Mouse (Mus musculus): ENCODE measurements around the gene Kcnk5. TPM values are rescaled to one million over a fixed set of nuclear protein-coding genes. Genes with fewer than 3 reads are reported as not detected.

Kcnk5 gene
- polyA plus RNA-seq, 1 experiment from 2014 or later, result 1.8 TPM

GRCm38 (mm10) chr14:20164438-20164837 lies 17.2 kb downstream of the Kcnk5 start:
- no peaks in the 10 kb centered on the region for H3K36me3 ChIP-seq
- H3K9ac ChIP-seq, result no peak overlapping the region
- ATAC-seq (replicated peaks; ENCODE audit: insufficient number of reproducible peaks, insufficient read depth, low FRiP score, low read depth), result no peak
- H3K4me2 ChIP-seq, result no peak overlapping the region
- no peaks in the 10 kb centered on the region for H3K9me3 ChIP-seq (replicated peaks)
- WGBS, result 89% methylated on average over 7 of the region's 7 CpGs
- H3K4me1 ChIP-seq (replicated peaks), result peaks cover 29% of the 10 kb centered on the region
- H3K27me3 ChIP-seq, result no peaks in the 10 kb centered on the region
- H3K27ac ChIP-seq, result no peak overlapping the region
- H3K4me3 ChIP-seq, result no peak overlapping the region

GRCm38 (mm10) chr14:20162686-20163085 lies 18.9 kb downstream of the Kcnk5 start:
- H3K9ac ChIP-seq, result no peak overlapping the region
- no peaks in the 10 kb centered on the region for H3K27me3 ChIP-seq
- ATAC-seq (replicated peaks; ENCODE audit: insufficient number of reproducible peaks, insufficient read depth, low FRiP score, low read depth), result no peak
- WGBS, result 39% methylated on average over 6 of the region's 6 CpGs
- no peak overlapping the region for H3K4me2 ChIP-seq
- H3K9me3 ChIP-seq (replicated peaks), result no peaks in the 10 kb centered on the region
- no peaks in the 10 kb centered on the region for H3K36me3 ChIP-seq
- no peak overlapping the region for H3K27ac ChIP-seq
- H3K4me1 ChIP-seq (replicated peaks), result peaks cover 33% of the 10 kb centered on the region
- H3K4me3 ChIP-seq, result no peak overlapping the region

DNA sequence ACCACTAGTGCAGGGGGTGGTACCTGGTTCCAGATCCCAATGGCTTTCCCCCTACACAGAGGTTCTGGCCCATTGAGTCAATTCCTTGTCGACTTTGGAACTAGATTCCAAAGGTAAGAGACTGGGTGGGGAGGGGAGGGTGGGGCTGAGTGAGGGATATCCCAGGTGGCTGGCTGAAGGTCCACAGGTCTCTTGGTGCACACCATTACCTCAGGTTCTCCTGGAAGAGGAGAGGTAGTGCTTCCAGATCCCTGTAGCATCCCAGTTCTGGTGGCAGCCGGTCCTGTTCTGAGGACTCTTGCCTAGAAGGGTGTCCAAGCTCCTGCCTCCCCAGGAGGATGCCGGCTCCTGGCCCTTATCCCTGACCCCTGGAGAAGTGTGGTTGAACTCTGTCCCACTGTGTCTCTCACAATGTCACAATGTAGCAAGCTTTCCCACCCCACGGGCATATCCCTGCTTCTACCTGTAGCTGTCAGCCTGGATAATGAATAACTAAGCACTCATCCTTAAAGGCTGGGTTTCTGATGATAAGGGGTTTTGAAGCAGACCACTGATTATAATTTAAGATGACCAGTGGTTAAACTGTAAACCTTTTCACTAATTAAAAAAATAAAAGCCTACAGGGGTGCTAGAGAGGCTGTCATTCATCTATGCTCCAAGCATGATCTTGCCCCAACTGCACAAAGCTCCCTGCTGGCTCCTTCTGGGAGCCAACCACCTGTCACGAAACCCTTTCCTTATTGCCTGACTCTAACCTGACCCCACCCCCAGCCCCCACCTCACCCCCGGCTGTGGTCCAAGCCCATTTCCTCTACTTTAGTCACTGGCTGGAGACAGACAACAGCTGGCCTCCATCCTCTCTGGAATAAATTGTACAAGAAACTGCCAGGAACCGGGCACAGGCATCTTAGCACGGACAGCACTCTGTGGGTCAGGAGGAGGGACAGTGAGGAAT lies 22.6 kb downstream of the Kcnk5 start:
- no peak for ATAC-seq (replicated peaks; ENCODE audit: insufficient number of reproducible peaks, insufficient read depth, low FRiP score, low read depth)
- Histone ChIP-seq H3K9ac (no peak overlapping the region), H3K9me3 (replicated peaks) (no peaks in the 10 kb centered on the region), H3K27me3 (no peaks in the 10 kb centered on the region), H3K27ac (no peak overlapping the region), H3K36me3 (no peaks in the 10 kb centered on the region), H3K4me1 (replicated peaks) (peaks cover 20% of the 10 kb centered on the region; the same call in 1 of the 2 replicates), H3K4me2 (no peak overlapping the region), H3K4me3 (no peak overlapping the region)
- WGBS, result 57% methylated on average over 8 of the region's 8 CpGs

DNA sequence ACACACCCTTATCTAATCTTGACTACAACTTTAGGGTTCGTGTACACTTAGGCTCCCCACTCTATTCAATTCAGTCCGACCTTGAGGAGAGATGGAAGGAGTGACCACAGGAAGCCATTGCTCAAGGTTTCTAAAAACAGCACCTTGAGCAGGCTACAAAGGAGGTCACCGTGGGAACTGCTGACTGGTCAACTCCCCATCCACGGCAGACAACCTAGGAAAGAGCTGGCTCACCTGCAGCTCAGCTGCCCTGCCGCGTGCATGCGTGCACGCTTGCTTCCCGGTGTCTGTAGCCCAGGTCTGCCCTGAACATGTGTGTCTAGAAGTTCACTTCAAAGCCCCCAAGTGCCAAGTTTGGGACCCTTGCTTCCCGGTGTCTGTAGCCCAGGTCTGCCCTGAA lies 24.0 kb downstream of the Kcnk5 start:
- Histone ChIP-seq H3K36me3 (no peaks in the 10 kb centered on the region), H3K9ac (no peak overlapping the region), H3K4me3 (no peak overlapping the region), H3K4me1 (replicated peaks) (peaks cover 16% of the 10 kb centered on the region; the same call in 1 of the 2 replicates), H3K4me2 (no peak overlapping the region), H3K27me3 (no peaks in the 10 kb centered on the region), H3K9me3 (replicated peaks) (no peaks in the 10 kb centered on the region), H3K27ac (no peak overlapping the region)
- no peak for ATAC-seq (replicated peaks; ENCODE audit: insufficient number of reproducible peaks, insufficient read depth, low FRiP score, low read depth)
- 69% methylated on average over 10 of the region's 10 CpGs for WGBS

GRCm38 (mm10) chr14:20155718-20156117 lies 25.9 kb downstream of the Kcnk5 start:
- H3K9ac ChIP-seq, result no peak overlapping the region
- no peak overlapping the region for H3K4me2 ChIP-seq
- ATAC-seq (replicated peaks; ENCODE audit: insufficient number of reproducible peaks, insufficient read depth, low FRiP score, low read depth), result no peak
- 0 out of 2 replicates have a peak, but pooled peaks cover 7% of the 10 kb centered on the region for H3K4me1 ChIP-seq (replicated peaks)
- H3K4me3 ChIP-seq, result no peak overlapping the region
- H3K36me3 ChIP-seq, result no peaks in the 10 kb centered on the region
- H3K27ac ChIP-seq, result no peak overlapping the region
- H3K27me3 ChIP-seq, result no peaks in the 10 kb centered on the region
- no peaks in the 10 kb centered on the region for H3K9me3 ChIP-seq (replicated peaks)
- 56% methylated on average over 10 of the region's 10 CpGs for WGBS

DNA sequence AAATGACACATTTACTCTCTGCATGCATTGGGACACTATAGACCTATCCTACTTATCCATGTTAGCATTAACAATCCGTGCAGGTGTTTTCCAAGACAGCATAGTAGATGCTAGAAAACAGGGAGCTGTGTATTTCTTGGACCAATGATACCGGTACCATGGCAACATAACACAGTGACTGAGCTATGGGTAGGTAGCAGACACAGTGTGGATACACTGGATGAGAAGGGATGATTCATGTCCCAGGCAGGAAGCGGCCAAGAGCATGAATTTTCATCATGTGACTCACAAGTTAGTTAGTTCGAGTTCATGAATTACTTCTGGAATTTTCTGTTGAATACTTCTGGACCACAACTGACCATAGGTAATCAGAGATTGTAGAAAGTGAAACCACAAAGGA lies 26.7 kb downstream of the Kcnk5 start:
- H3K9ac ChIP-seq, result no peak overlapping the region
- no peak overlapping the region for H3K4me3 ChIP-seq
- WGBS, result 78% methylated on average over 4 of the region's 4 CpGs
- H3K27ac ChIP-seq, result no peak overlapping the region
- H3K4me2 ChIP-seq, result no peak overlapping the region
- 0 out of 2 replicates have a peak, but pooled peaks cover 7% of the 10 kb centered on the region for H3K4me1 ChIP-seq (replicated peaks)
- ATAC-seq (replicated peaks; ENCODE audit: insufficient number of reproducible peaks, insufficient read depth, low FRiP score, low read depth), result no peak
- H3K9me3 ChIP-seq (replicated peaks), result no peaks in the 10 kb centered on the region
- no peaks in the 10 kb centered on the region for H3K36me3 ChIP-seq
- no peaks in the 10 kb centered on the region for H3K27me3 ChIP-seq

GRCm38 (mm10) chr14:20154245-20154644 lies 27.4 kb downstream of the Kcnk5 start:
- H3K4me3 ChIP-seq, result no peak overlapping the region
- 0 out of 2 replicates have a peak, but pooled peaks cover 2% of the 10 kb centered on the region for H3K4me1 ChIP-seq (replicated peaks)
- ATAC-seq (replicated peaks; ENCODE audit: insufficient number of reproducible peaks, insufficient read depth, low FRiP score, low read depth), result no peak
- 50% methylated on average over 7 of the region's 7 CpGs for WGBS
- H3K36me3 ChIP-seq, result no peaks in the 10 kb centered on the region
- H3K9ac ChIP-seq, result no peak overlapping the region
- H3K27ac ChIP-seq, result no peak overlapping the region
- no peak overlapping the region for H3K4me2 ChIP-seq
- no peaks in the 10 kb centered on the region for H3K9me3 ChIP-seq (replicated peaks)
- H3K27me3 ChIP-seq, result no peaks in the 10 kb centered on the region

DNA sequence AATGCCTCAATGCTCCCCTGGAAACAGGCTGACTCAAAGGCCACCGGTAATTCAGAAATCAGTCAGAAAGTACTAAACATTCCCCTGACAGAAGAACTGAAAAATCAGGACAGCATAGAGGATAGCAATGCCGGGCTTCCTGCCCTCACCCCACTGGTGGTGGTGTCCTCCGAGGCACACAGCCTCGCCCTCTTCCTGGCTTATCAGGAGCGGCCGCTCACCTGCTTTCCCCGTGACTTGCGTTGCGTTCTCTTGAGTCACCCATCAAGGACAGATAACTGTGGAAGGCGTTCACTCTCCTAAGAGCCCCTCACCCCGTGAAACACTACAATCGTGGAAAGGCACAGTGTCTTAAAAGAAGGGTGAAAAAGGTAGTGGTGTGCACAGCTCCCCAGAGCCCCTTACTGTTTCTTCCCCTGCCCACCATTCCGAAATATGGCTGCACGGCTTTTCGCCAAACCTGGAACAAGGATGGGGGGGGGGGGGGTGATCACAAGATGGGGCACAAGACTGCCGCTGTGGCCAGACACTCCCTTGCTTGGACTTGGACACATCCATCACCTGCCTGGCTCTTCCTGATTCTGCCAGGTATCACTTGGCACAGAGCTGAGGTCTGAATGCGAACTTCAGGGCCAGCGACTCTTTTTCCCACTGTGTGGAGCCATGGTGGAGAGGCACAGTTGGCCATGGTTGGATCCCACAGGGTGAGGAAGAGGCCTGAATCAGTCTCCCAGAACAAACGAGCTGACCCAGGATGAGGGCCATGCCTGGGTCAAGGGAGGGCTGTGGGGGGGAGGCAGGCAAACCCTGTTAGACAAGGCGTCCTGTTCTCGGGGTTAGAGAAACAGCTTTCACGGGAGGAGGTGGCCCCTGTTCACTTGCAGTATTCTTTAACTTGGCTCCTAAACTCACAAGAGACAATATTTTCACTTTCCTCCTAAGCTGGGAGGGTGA lies 32.2 kb downstream of the Kcnk5 start:
- Histone ChIP-seq H3K27me3 (no peaks in the 10 kb centered on the region), H3K4me1 (replicated peaks) (no peaks in the 10 kb centered on the region), H3K9ac (no peak overlapping the region), H3K4me3 (no peak overlapping the region), H3K27ac (no peak overlapping the region), H3K4me2 (no peak overlapping the region), H3K36me3 (no peaks in the 10 kb centered on the region), H3K9me3 (replicated peaks) (no peaks in the 10 kb centered on the region)
- ATAC-seq (replicated peaks; ENCODE audit: insufficient number of reproducible peaks, insufficient read depth, low FRiP score, low read depth), result no peak
- WGBS, result 80% methylated on average over 22 of the region's 22 CpGs

DNA sequence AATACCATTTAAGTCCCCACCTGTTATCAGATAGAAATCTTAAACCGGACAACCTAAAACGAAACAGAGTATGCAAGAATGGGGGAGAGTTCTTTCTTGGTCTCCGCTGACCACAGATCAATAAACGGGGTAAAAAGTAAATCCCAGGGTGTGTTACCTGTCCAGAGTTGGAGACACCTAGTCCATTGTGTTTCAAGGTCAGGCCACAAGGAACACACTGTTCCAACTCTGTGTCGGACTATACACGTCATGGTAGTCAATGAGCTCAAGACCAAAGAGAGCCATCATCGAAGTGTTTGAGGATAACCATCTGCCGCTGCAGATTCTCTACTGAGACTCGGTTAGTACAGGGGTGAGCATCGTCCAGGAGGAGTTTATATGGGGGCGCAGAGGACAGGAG lies 33.1 kb downstream of the Kcnk5 start:
- H3K4me1 ChIP-seq (replicated peaks), result 0 out of 2 replicates have a peak, but pooled peaks cover 3% of the 10 kb centered on the region
- no peaks in the 10 kb centered on the region for H3K9me3 ChIP-seq (replicated peaks)
- no peak overlapping the region for H3K9ac ChIP-seq
- no peaks in the 10 kb centered on the region for H3K27me3 ChIP-seq
- H3K4me3 ChIP-seq, result no peak overlapping the region
- 85% methylated on average over 11 of the region's 11 CpGs for WGBS
- H3K4me2 ChIP-seq, result no peak overlapping the region
- no peaks in the 10 kb centered on the region for H3K36me3 ChIP-seq
- no peak for ATAC-seq (replicated peaks; ENCODE audit: insufficient number of reproducible peaks, insufficient read depth, low FRiP score, low read depth)
- no peak overlapping the region for H3K27ac ChIP-seq

- Histone ChIP-seq H3K27me3 (no peaks in the 10 kb centered on the region), H3K4me1 (replicated peaks) (0 out of 2 replicates have a peak, but pooled peaks cover 3% of the 10 kb centered on the region), H3K4me2 (no peak overlapping the region), H3K4me3 (no peak overlapping the region), H3K9me3 (replicated peaks) (no peaks in the 10 kb centered on the region), H3K9ac (no peak overlapping the region), H3K36me3 (no peaks in the 10 kb centered on the region), H3K27ac (no peak overlapping the region)
- 63% methylated on average over 7 of the region's 7 CpGs for WGBS
- ATAC-seq (replicated peaks; ENCODE audit: insufficient number of reproducible peaks, insufficient read depth, low FRiP score, low read depth), result no peak
Observed at GRCm38 (mm10) chr14:20147854-20148253, 33.8 kb downstream of the Kcnk5 start.

GRCm38 (mm10) chr14:20144093-20144492 lies 37.5 kb downstream of the Kcnk5 start:
- H3K36me3 ChIP-seq, result no peaks in the 10 kb centered on the region
- 54% methylated on average over 4 of the region's 4 CpGs for WGBS
- no peak overlapping the region for H3K27ac ChIP-seq
- no peak for ATAC-seq (replicated peaks; ENCODE audit: insufficient number of reproducible peaks, insufficient read depth, low FRiP score, low read depth)
- H3K9ac ChIP-seq, result no peak overlapping the region
- H3K9me3 ChIP-seq (replicated peaks), result no peaks in the 10 kb centered on the region
- H3K4me2 ChIP-seq, result no peak overlapping the region
- H3K4me3 ChIP-seq, result no peak overlapping the region
- H3K27me3 ChIP-seq, result no peaks in the 10 kb centered on the region
- H3K4me1 ChIP-seq (replicated peaks), result 0 out of 2 replicates have a peak, but pooled peaks cover 3% of the 10 kb centered on the region

All from heart, embryonic 15.5 days (tissue).